18 mouse cellular contexts compared by ENCODE assay signal in genomic region chr14:59389532-59389931, GRCm38 (mm10). TPM values are rescaled to one million over a fixed set of nuclear protein-coding genes. Genes with fewer than 3 reads are reported as not detected.
"Had no signal": no experiment of that assay in that cellular context is flagged by ENCODE, and none has a peak within 500 bp of the region (broad histone marks: within the 10 kb centered on the region; RNA-seq: fewer than 3 reads in every experiment).

No protein-coding gene starts in this region.

- H3K9ac ChIP-seq: heart, embryonic 12.5 days; hindbrain, embryonic 13.5 days; hindbrain, embryonic 15.5 days; limb, embryonic 12.5 days; liver, embryonic 13.5 days; liver, embryonic 15.5 days had no signal

- H3K27ac ChIP-seq: heart, embryonic 10.5 days; hindbrain, embryonic 13.5 days; hindbrain, embryonic 15.5 days; hindbrain, postnatal 0 days; layer of hippocampus, adult 2 months; left cerebral cortex, adult 2 months; limb, embryonic 10.5 days; limb, embryonic 12.5 days; liver, embryonic 13.5 days; liver, embryonic 15.5 days had no signal

- H3K27me3 ChIP-seq: heart, embryonic 12.5 days; hindbrain, embryonic 13.5 days; hindbrain, embryonic 15.5 days; limb, embryonic 12.5 days; liver, embryonic 13.5 days; liver, embryonic 15.5 days had no signal

- DNase-seq: gastrocnemius, postnatal 10 days; gastrocnemius, postnatal 25 days; liver; liver, embryonic 13.5 days had no signal

- H3K4me3 ChIP-seq: heart, embryonic 10.5 days; heart, embryonic 12.5 days; hindbrain, embryonic 13.5 days; hindbrain, embryonic 15.5 days; layer of hippocampus, adult 2 months; left cerebral cortex, adult 2 months; limb, embryonic 10.5 days; limb, embryonic 12.5 days; liver, embryonic 13.5 days; liver, embryonic 15.5 days had no signal

- H3K36me3 ChIP-seq: heart, embryonic 10.5 days; heart, embryonic 12.5 days; hindbrain, embryonic 13.5 days; hindbrain, embryonic 15.5 days; limb, embryonic 10.5 days; limb, embryonic 12.5 days; liver, embryonic 13.5 days; liver, embryonic 15.5 days had no signal

- ATAC-seq: hindbrain, postnatal 0 days had no signal

- H3K4me1 ChIP-seq: heart, embryonic 10.5 days; heart, embryonic 12.5 days; hindbrain, embryonic 13.5 days; hindbrain, embryonic 15.5 days; limb, embryonic 10.5 days; limb, embryonic 12.5 days; liver, embryonic 13.5 days; liver, embryonic 15.5 days had no signal

- H3K9me3 ChIP-seq: heart, embryonic 10.5 days; heart, embryonic 12.5 days; hindbrain, embryonic 13.5 days; hindbrain, embryonic 15.5 days; limb, embryonic 10.5 days; limb, embryonic 12.5 days; liver, embryonic 13.5 days; liver, embryonic 15.5 days had no signal

- H3K4me2 ChIP-seq: heart, embryonic 12.5 days; hindbrain, embryonic 13.5 days; hindbrain, embryonic 15.5 days; limb, embryonic 12.5 days; liver, embryonic 11.5 days; liver, embryonic 13.5 days; liver, embryonic 15.5 days had no signal

RNA-seq across cellular contexts. Expression of gene Phf11b, which starts 48.4 kb away (rescaled TPM):
- total RNA-seq: hindbrain, postnatal 0 days; layer of hippocampus, adult 2 months; layer of hippocampus, postnatal 10 days; layer of hippocampus, postnatal 25 days; left cerebral cortex, adult 2 months; left cerebral cortex, postnatal 14 days had no signal
- polyA plus RNA-seq: heart, embryonic 10.5 days; limb, embryonic 12.5 days had no signal
